Mouse (Mus musculus) forebrain, embryonic 14.5 days (tissue): Measurements from ENCODE around the gene Gria3. TPM values are rescaled to one million over a fixed set of nuclear protein-coding genes. Genes with fewer than 3 reads are reported as not detected.

ENCODE experiments used
- ATAC-seq: fragments of 200-750 bp; cut with Nextera tagmentation; 2 replicates; pipeline ENCODE4 v1.8.0; 2017; ENCODE audit warnings: mild to moderate bottlenecking, moderate library complexity
- DNase-seq: peaks from one replicate; pipeline ENCODE4 v3.0.0-alpha.2; 2015; ENCODE audit warnings: low spot score
- H3K27ac ChIP-seq: fragments of 300-500 bp; sonication (generic); 2 replicates; pipeline ENCODE4 v1.5.1; 2014; ENCODE audit warnings: low read depth, mild to moderate bottlenecking, control low read depth, low read length, moderate library complexity
- H3K27me3 ChIP-seq: fragments of 300-500 bp; sonication (generic); replicated peaks from 2 replicates; pipeline ENCODE4 v1.6.1; 2014; ENCODE audit warnings: low read length, control low read depth, mixed read lengths; ENCODE audit not compliant: control insufficient read depth, insufficient read depth
- H3K36me3 ChIP-seq: fragments of 300-500 bp; sonication (generic); 2 replicates; pipeline ENCODE4 v1.6.1; 2014; ENCODE audit warnings: low read length, control low read depth; ENCODE audit not compliant: control insufficient read depth, insufficient read depth
- H3K4me1 ChIP-seq: fragments of 300-500 bp; sonication (generic); 2 replicates; pipeline ENCODE4 v1.6.1; 2014; ENCODE audit warnings: antibody characterized with exemption, low read length, control low read depth; ENCODE audit not compliant: control insufficient read depth, insufficient read depth
- H3K4me2 ChIP-seq: fragments of 300-500 bp; sonication (generic); 2 replicates; pipeline ENCODE4 v1.6.1; 2014; ENCODE audit warnings: mild to moderate bottlenecking, control low read depth, low read length
- H3K4me3 ChIP-seq: fragments of 300-500 bp; sonication (generic); 2 replicates; pipeline ENCODE4 v1.5.1; 2014; ENCODE audit warnings: low read depth, low read length, control low read depth
- H3K9ac ChIP-seq: fragments of 300-500 bp; sonication (generic); 2 replicates; pipeline ENCODE4 v1.6.1; 2014; ENCODE audit warnings: mild to moderate bottlenecking, low read length, control low read depth, moderate library complexity
- H3K9me3 ChIP-seq: fragments of 300-500 bp; sonication (generic); replicated peaks from 2 replicates; pipeline ENCODE4 v1.6.1; 2016; ENCODE audit warnings: low read length, control low read depth, mixed read lengths; ENCODE audit not compliant: control insufficient read depth
- WGBS: fragments of 180-500 bp; shearing (Covaris S2); extraction: QIAGEN DNeasy Blood & Tissue Kit; methylation state at CpG from one replicate; pipeline ENCODE4 v1.1.7; 2014; 5-methylcytosine and 5-hydroxymethylcytosine counted together
- polyA plus RNA-seq: library from polyadenylated mRNA; unstranded; fragments of >200 nt; fragmentation: Nextera tagmentation; extraction: Ambion mirVana; gene quantifications from 2 replicates; pipeline ENCODE4 v1.2.1, GENCODE M21; 2014

Gene Gria3
- polyA plus RNA-seq = 6.7 and 11.0 TPM in 2 replicates

DNA sequence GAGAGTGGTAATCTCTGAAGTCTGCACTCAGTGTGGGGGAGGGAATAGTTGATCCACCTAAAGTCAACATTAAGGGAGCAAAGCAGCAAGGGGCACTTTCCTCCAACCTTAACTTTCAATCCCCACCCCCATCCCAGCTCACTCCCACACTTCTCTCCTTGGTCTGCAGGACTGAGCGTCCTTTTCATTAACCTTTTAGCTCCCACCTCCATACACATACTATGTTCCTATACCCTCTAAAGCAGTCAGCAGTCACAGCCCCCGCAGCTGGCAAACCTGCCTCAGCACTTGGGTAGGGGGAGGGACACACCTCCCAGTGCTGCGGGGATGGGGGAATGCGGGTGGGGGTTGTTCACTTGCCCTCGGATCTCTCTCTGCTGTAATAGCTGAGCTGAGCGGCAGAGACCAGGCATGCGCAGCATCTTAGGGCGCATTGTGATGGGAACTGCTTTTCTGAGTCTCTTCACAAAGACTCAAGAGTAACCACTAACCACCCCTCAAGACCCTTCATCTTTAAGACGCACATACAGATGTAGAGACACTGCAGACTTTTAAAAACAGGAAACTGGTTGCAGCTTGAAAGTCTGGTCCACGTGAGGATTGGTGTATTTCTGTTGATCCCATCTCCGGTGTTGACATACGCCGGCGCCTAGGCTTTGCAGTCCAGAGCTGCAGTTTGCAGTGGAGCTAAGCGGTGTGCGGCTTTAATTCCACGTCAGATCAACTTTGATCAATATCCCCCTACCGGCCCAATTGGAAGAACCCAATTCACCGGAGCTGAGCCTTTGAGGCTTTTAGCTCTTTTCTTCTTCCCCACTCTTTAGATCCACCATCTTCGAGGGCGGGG, at the start of gene Gria3:
Gene Gria3, plus strand, starts transcription at position 797 of the 847 bp plus-strand sequence.
- Histone ChIP-seq H3K36me3 (no peaks in the 10 kb centered on the region), H3K27me3 (no peaks in the 10 kb centered on the region), H3K9ac (peak within 1 kb of the TSS; percentile 59)

GRCm38 (mm10) chrX:41387086-41387485, 13.6 kb upstream of the Gria3 start:
- no peak for ATAC-seq
- Histone ChIP-seq H3K9ac (no peak overlapping the region), H3K4me3 (no peak overlapping the region), H3K27ac (no peak overlapping the region), H3K9me3 (no peaks in the 10 kb centered on the region), H3K36me3 (no peaks in the 10 kb centered on the region), H3K4me1 (no peaks in the 10 kb centered on the region), H3K27me3 (no peaks in the 10 kb centered on the region), H3K4me2 (no peak overlapping the region)
- peak; percentile 19 for DNase-seq
- 33% methylated on average over 7 of the region's 7 CpGs for whole genome bisulfite sequencing

More for the DNA sequence above, at the start of gene Gria3:
- ATAC-seq = peak; percentile 79
- WGBS = 23% methylated on average over 21 of the region's 21 CpGs
- H3K27ac ChIP-seq = no peak within 1 kb of the TSS
- peak within 1 kb of the TSS; percentile 39 for H3K4me3 ChIP-seq
- no peaks in the 10 kb centered on the region for H3K9me3 ChIP-seq
- H3K4me1 ChIP-seq = no peaks in the 10 kb centered on the region
- H3K4me2 ChIP-seq = peak within 1 kb of the TSS; percentile 62
- peak; percentile 59 for DNase-seq

DNA sequence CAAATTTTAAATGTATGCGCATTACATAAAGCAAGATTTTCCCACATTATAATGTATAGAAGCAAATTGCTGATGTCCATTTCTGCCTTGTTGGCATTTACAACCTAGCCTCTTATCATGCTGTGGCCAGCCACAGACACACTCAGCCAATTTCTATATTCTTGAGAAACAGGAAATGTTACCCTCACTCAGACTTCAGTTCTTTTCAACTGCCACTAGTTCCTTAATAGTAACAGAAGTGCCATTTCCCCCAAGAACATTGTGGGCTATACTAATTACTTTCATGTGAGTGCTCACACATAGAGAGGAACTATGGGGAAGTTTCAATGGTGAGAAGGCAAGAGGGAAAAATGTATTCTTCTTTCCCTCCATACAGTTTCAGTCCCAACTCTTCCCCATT, 11.6 kb upstream of the Gria3 start:
- DNase-seq (no peak), ATAC-seq (no peak)
- Histone ChIP-seq H3K9ac (no peak overlapping the region), H3K4me2 (no peak overlapping the region), H3K9me3 (no peaks in the 10 kb centered on the region), H3K4me3 (no peak overlapping the region), H3K27ac (no peak overlapping the region), H3K27me3 (no peaks in the 10 kb centered on the region), H3K36me3 (no peaks in the 10 kb centered on the region), H3K4me1 (no peaks in the 10 kb centered on the region)
- WGBS = 95% methylated on average over 1 of the region's 1 CpGs

DNA sequence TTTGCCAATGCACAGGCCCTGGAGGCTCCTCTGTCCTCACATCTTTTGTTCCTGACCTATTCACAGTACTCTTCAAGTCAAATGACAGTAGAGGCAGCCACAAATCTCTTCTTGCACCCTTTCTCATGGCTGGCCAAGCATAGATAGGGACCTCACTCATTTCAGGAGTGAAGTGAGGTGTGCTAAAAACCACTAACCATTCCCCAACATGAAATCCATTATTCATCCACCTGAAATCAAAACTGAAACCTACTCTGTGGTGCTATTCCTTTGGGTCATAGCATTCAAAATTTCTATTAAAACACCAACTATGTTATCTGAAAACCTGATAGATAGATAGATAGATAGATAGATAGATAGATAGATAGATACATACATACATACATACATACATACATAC, 2.2 kb upstream of the Gria3 start:
- H3K36me3 ChIP-seq = no peaks in the 10 kb centered on the region
- H3K27me3 ChIP-seq = no peaks in the 10 kb centered on the region
- no peaks in the 10 kb centered on the region for H3K9me3 ChIP-seq
- no peak overlapping the region for H3K27ac ChIP-seq
- DNase-seq (no peak), ATAC-seq (no peak)
- H3K4me3 ChIP-seq = no peak overlapping the region
- H3K4me2 ChIP-seq = no peak overlapping the region
- no peak overlapping the region for H3K9ac ChIP-seq
- no peaks in the 10 kb centered on the region for H3K4me1 ChIP-seq

DNA sequence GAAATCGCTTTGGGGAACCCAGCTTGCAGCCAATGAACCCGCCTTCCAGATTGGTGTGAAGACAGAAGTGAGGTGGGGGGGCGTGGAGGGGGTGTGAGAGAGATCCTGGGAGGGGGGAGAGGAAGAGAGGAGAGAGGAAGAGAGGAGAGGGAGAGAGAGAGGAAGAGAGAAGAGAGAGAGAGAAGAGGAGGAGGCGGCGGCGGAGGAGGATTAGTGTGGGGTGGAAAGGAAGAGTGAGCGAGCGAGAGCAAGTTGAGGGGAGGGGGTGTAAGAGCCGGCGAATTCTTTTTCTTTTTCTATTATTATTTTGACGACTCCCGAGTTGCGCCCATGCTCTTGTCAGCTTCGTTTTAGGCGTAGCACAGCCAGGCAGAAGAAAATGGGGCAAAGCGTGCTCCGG, 532 bp downstream of the Gria3 start:
- peak; percentile 17 for DNase-seq
- ATAC-seq = peak; percentile 41

GRCm38 (mm10) chrX:41401590-41402240, 1.1 kb downstream of the Gria3 start:
- no peak overlapping the region for H3K27ac ChIP-seq
- WGBS = 32% methylated on average over 20 of the region's 20 CpGs
- no peaks in the 10 kb centered on the region for H3K9me3 ChIP-seq

More for the DNA sequence above, 532 bp downstream of the Gria3 start:
- Histone ChIP-seq H3K36me3 (no peaks in the 10 kb centered on the region), H3K27me3 (no peaks in the 10 kb centered on the region), H3K9me3 (no peaks in the 10 kb centered on the region), H3K4me1 (no peaks in the 10 kb centered on the region), H3K4me2 (peak overlapping the region; percentile 62), H3K27ac (no peak overlapping the region), H3K9ac (peak overlapping the region; percentile 59), H3K4me3 (peak overlapping the region; percentile 39)
- 28% methylated on average over 16 of the region's 17 CpGs for WGBS

DNA sequence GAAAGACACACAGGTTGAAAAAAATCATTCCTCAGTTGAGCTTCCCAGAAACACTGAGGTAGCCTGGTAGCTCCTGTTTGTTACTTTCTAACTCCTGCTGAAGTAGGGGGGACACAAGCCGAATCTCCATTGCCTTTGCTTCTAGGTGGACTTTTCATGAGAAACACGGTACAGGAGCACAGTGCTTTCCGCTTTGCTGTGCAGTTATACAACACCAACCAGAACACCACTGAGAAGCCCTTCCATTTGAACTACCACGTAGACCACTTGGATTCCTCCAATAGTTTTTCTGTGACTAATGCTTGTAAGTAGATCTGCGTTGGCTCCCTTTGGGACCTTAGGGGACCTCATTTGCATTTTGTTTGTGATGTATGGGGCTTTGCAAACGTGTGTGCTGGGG, 2.0 kb downstream of the Gria3 start:
- Histone ChIP-seq H3K4me3 (peak overlapping the region; percentile 39), H3K9ac (no peak overlapping the region), H3K36me3 (no peaks in the 10 kb centered on the region), H3K4me1 (no peaks in the 10 kb centered on the region), H3K27me3 (no peaks in the 10 kb centered on the region), H3K27ac (no peak overlapping the region), H3K4me2 (peak overlapping the region; percentile 62), H3K9me3 (no peaks in the 10 kb centered on the region)
- ATAC-seq = no peak
- WGBS = 26% methylated on average over 6 of the region's 6 CpGs
- DNase-seq = no peak

More at GRCm38 (mm10) chrX:41401590-41402240, 1.1 kb downstream of the Gria3 start:
- DNase-seq (no peak), ATAC-seq (peak; percentile 47)
- Histone ChIP-seq H3K9ac (peak overlapping the region; percentile 59), H3K36me3 (no peaks in the 10 kb centered on the region), H3K4me2 (peak overlapping the region; percentile 62), H3K27me3 (no peaks in the 10 kb centered on the region), H3K4me3 (peak overlapping the region; percentile 39), H3K4me1 (no peaks in the 10 kb centered on the region)

DNA sequence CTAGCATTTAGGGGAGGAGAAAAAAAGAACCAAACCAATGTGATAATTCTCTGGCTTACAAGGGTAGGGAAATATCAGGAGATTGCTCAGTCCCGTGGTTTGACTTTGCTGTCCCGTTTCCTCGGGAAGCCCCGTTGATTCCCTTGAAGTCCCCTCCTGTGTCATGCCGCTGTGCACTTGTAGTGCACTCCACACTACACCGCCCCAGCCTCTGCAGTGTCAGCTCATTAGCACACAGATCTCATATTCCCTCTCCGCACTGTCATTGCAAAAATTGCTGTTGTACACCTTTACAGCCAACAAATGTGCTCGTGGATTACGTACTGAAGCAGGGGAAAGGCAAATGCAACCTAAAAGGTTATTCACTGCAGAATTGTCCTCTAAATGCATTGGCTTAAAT, 5.6 kb downstream of the Gria3 start:
- no peak for DNase-seq
- ATAC-seq = 0 out of 2 replicates have a peak, but pooled peaks have one; percentile 16
- Histone ChIP-seq H3K4me2 (no peak overlapping the region), H3K9ac (no peak overlapping the region), H3K27ac (no peak overlapping the region), H3K9me3 (no peaks in the 10 kb centered on the region), H3K4me1 (no peaks in the 10 kb centered on the region), H3K36me3 (no peaks in the 10 kb centered on the region), H3K27me3 (no peaks in the 10 kb centered on the region), H3K4me3 (no peak overlapping the region)
- 54% methylated on average over 9 of the region's 9 CpGs for WGBS

DNA sequence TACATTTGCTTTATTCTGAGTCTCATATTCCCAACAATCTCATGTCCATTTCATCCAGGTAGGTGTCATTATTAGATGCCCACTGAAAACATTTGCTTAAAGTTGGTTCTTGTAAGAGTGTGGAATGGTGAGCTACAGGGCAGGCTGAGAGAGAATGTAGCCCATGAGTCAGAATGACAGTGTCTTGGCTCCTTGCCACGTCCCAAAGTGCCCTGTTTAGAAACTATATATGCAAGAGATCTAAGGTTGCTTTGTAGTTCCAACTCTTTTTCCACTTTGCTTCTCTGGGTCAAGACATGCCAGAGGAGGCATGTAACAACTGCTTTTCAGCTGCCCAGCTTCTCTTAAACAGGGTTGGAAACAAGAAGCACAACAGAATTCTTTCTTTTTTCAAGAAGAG, 9.1 kb downstream of the Gria3 start:
- H3K4me2 ChIP-seq = no peak overlapping the region
- H3K9ac ChIP-seq = no peak overlapping the region
- no peak overlapping the region for H3K4me3 ChIP-seq
- DNase-seq (no peak), ATAC-seq (no peak)
- H3K27me3 ChIP-seq = no peaks in the 10 kb centered on the region
- H3K36me3 ChIP-seq = no peaks in the 10 kb centered on the region
- H3K4me1 ChIP-seq = no peaks in the 10 kb centered on the region
- H3K9me3 ChIP-seq = no peaks in the 10 kb centered on the region
- no peak overlapping the region for H3K27ac ChIP-seq
- WGBS = 52% methylated on average over 1 of the region's 1 CpGs
